Mouse (Mus musculus): Measurements from ENCODE around the gene Slc47a1. TPM values are rescaled to one million over a fixed set of nuclear protein-coding genes. Genes with fewer than 3 reads are reported as not detected.
"Not testable (repeated sequence)": the region's sequence is repeated elsewhere in the genome, so short reads cannot be mapped to it uniquely, and the experiment has no call there.

Gene Slc47a1
- polyA plus RNA-seq (2015; fragmentation: Nextera tagmentation; extraction: Ambion mirVana) = 20.6 and 21.5 TPM in 2 replicates

- WGBS = 14% methylated on average over 39 of the region's 39 CpGs
- Histone ChIP-seq H3K27me3 (peaks cover 40% of the 10 kb centered on the region), H3K9ac (peak within 1 kb of the TSS; percentile 62)
Observed at GRCm38 (mm10) chr11:61377881-61378613, at the start of gene Slc47a1. Gene Slc47a1, minus strand, starts transcription at chr11:61378345.

GRCm38 (mm10) chr11:61419253-61419652 is 41.1 kb upstream of the Slc47a1 start:
- WGBS = 76% methylated on average over 6 of the region's 6 CpGs
- Histone ChIP-seq H3K4me3 (no peak overlapping the region), H3K4me1 (replicated peaks) (no peaks in the 10 kb centered on the region), H3K9me3 (replicated peaks) (no peaks in the 10 kb centered on the region), H3K4me2 (no peak overlapping the region), H3K27ac (no peak overlapping the region), H3K9ac (no peak overlapping the region), H3K27me3 (no peaks in the 10 kb centered on the region), H3K36me3 (no peaks in the 10 kb centered on the region)
- no peak for ATAC-seq (replicated peaks; ENCODE audit: insufficient number of reproducible peaks, insufficient read depth, low FRiP score, low read depth)

More at GRCm38 (mm10) chr11:61377881-61378613, at the start of gene Slc47a1:
- Histone ChIP-seq H3K27ac (no peak within 1 kb of the TSS), H3K4me2 (peak within 1 kb of the TSS; percentile 74), H3K4me3 (peak within 1 kb of the TSS; percentile 44), H3K36me3 (no peaks in the 10 kb centered on the region), H3K4me1 (replicated peaks) (peaks cover 20% of the 10 kb centered on the region), H3K9me3 (replicated peaks) (no peaks in the 10 kb centered on the region)
- ATAC-seq (replicated peaks; ENCODE audit: insufficient number of reproducible peaks, insufficient read depth, low FRiP score, low read depth) = peak; percentile 66

GRCm38 (mm10) chr11:61417945-61418551 is 39.9 kb upstream of the Slc47a1 start:
- peak; percentile 55; the same call in 1 of the 2 replicates for ATAC-seq (replicated peaks; ENCODE audit: insufficient number of reproducible peaks, insufficient read depth, low FRiP score, low read depth)

GRCm38 (mm10) chr11:61416540-61416939 is 38.4 kb upstream of the Slc47a1 start:
- H3K27me3 ChIP-seq; H3K9ac ChIP-seq; H3K27ac ChIP-seq; H3K4me1 ChIP-seq (replicated peaks); H3K36me3 ChIP-seq; H3K4me2 ChIP-seq; ATAC-seq (replicated peaks; ENCODE audit: insufficient number of reproducible peaks, insufficient read depth, low FRiP score, low read depth); H3K9me3 ChIP-seq (replicated peaks); H3K4me3 ChIP-seq: not testable (repeated sequence)
- WGBS = 86% methylated on average over 17 of the region's 17 CpGs

More at GRCm38 (mm10) chr11:61417945-61418551, 39.9 kb upstream of the Slc47a1 start:
- Histone ChIP-seq H3K4me3 (no peak overlapping the region), H3K27me3 (no peaks in the 10 kb centered on the region), H3K4me2 (no peak overlapping the region), H3K4me1 (replicated peaks) (no peaks in the 10 kb centered on the region), H3K9me3 (replicated peaks) (no peaks in the 10 kb centered on the region), H3K27ac (no peak overlapping the region), H3K9ac (no peak overlapping the region), H3K36me3 (no peaks in the 10 kb centered on the region)
- 27% methylated on average over 6 of the region's 6 CpGs for WGBS

GRCm38 (mm10) chr11:61415444-61415843 is 37.3 kb upstream of the Slc47a1 start:
- H3K4me3 ChIP-seq = no peak overlapping the region
- no peak for ATAC-seq (replicated peaks; ENCODE audit: insufficient number of reproducible peaks, insufficient read depth, low FRiP score, low read depth)
- H3K27ac ChIP-seq = no peak overlapping the region
- 95% methylated on average over 1 of the region's 1 CpGs for WGBS
- H3K27me3 ChIP-seq = no peaks in the 10 kb centered on the region
- H3K36me3 ChIP-seq = no peaks in the 10 kb centered on the region
- H3K4me2 ChIP-seq = no peak overlapping the region
- H3K9ac ChIP-seq = no peak overlapping the region
- H3K9me3 ChIP-seq (replicated peaks) = no peaks in the 10 kb centered on the region
- H3K4me1 ChIP-seq (replicated peaks) = no peaks in the 10 kb centered on the region

- 84% methylated on average over 3 of the region's 3 CpGs for WGBS
- no peaks in the 10 kb centered on the region for H3K4me1 ChIP-seq (replicated peaks)
- H3K27me3 ChIP-seq = no peaks in the 10 kb centered on the region
- H3K4me2 ChIP-seq = no peak overlapping the region
- H3K27ac ChIP-seq = no peak overlapping the region
- no peaks in the 10 kb centered on the region for H3K9me3 ChIP-seq (replicated peaks)
- no peak for ATAC-seq (replicated peaks; ENCODE audit: insufficient number of reproducible peaks, insufficient read depth, low FRiP score, low read depth)
- no peaks in the 10 kb centered on the region for H3K36me3 ChIP-seq
- no peak overlapping the region for H3K4me3 ChIP-seq
- H3K9ac ChIP-seq = no peak overlapping the region
Observed at GRCm38 (mm10) chr11:61414560-61414959, 36.4 kb upstream of the Slc47a1 start.

- H3K36me3 ChIP-seq = no peaks in the 10 kb centered on the region
- H3K9me3 ChIP-seq (replicated peaks) = no peaks in the 10 kb centered on the region
- H3K4me2 ChIP-seq = no peak overlapping the region
- H3K27ac ChIP-seq = no peak overlapping the region
- H3K27me3 ChIP-seq = no peaks in the 10 kb centered on the region
- H3K9ac ChIP-seq = no peak overlapping the region
- 58% methylated on average over 5 of the region's 5 CpGs for WGBS
- no peaks in the 10 kb centered on the region for H3K4me1 ChIP-seq (replicated peaks)
- H3K4me3 ChIP-seq = no peak overlapping the region
- ATAC-seq (replicated peaks; ENCODE audit: insufficient number of reproducible peaks, insufficient read depth, low FRiP score, low read depth) = no peak
Observed at GRCm38 (mm10) chr11:61413411-61413810, 35.3 kb upstream of the Slc47a1 start.

GRCm38 (mm10) chr11:61411809-61412208 is 33.7 kb upstream of the Slc47a1 start:
- Histone ChIP-seq H3K27ac (no peak overlapping the region), H3K4me2 (no peak overlapping the region), H3K36me3 (no peaks in the 10 kb centered on the region), H3K27me3 (no peaks in the 10 kb centered on the region), H3K9ac (no peak overlapping the region), H3K4me1 (replicated peaks) (peaks cover 3% of the 10 kb centered on the region; the same call in 1 of the 2 replicates), H3K9me3 (replicated peaks) (no peaks in the 10 kb centered on the region), H3K4me3 (no peak overlapping the region)
- whole genome bisulfite sequencing = 49% methylated on average over 7 of the region's 7 CpGs
- ATAC-seq (replicated peaks; ENCODE audit: insufficient number of reproducible peaks, insufficient read depth, low FRiP score, low read depth) = no peak

- Histone ChIP-seq H3K9ac (no peak overlapping the region), H3K27ac (no peak overlapping the region), H3K4me2 (no peak overlapping the region), H3K4me1 (replicated peaks) (peaks cover 3% of the 10 kb centered on the region; the same call in 1 of the 2 replicates), H3K9me3 (replicated peaks) (no peaks in the 10 kb centered on the region), H3K27me3 (no peaks in the 10 kb centered on the region), H3K36me3 (no peaks in the 10 kb centered on the region), H3K4me3 (no peak overlapping the region)
- no peak for ATAC-seq (replicated peaks; ENCODE audit: insufficient number of reproducible peaks, insufficient read depth, low FRiP score, low read depth)
- 79% methylated on average over 11 of the region's 11 CpGs for WGBS
Observed at GRCm38 (mm10) chr11:61411221-61411620, 33.1 kb upstream of the Slc47a1 start.

GRCm38 (mm10) chr11:61410129-61410528 is 32.0 kb upstream of the Slc47a1 start:
- ATAC-seq (replicated peaks; ENCODE audit: insufficient number of reproducible peaks, insufficient read depth, low FRiP score, low read depth) = no peak
- no peaks in the 10 kb centered on the region for H3K9me3 ChIP-seq (replicated peaks)
- peaks cover 3% of the 10 kb centered on the region; the same call in 1 of the 2 replicates for H3K4me1 ChIP-seq (replicated peaks)
- no peaks in the 10 kb centered on the region for H3K27me3 ChIP-seq
- no peak overlapping the region for H3K4me2 ChIP-seq
- 0% methylated on average over 1 of the region's 1 CpGs for WGBS
- no peak overlapping the region for H3K4me3 ChIP-seq
- H3K9ac ChIP-seq = no peak overlapping the region
- H3K36me3 ChIP-seq = no peaks in the 10 kb centered on the region
- H3K27ac ChIP-seq = no peak overlapping the region

GRCm38 (mm10) chr11:61409051-61409450 is 30.9 kb upstream of the Slc47a1 start:
- WGBS = 24% methylated on average over 3 of the region's 3 CpGs
- Histone ChIP-seq H3K27me3 (no peaks in the 10 kb centered on the region), H3K4me1 (replicated peaks) (peaks cover 3% of the 10 kb centered on the region; the same call in 1 of the 2 replicates), H3K9ac (no peak overlapping the region), H3K4me2 (peak overlapping the region; percentile 70), H3K4me3 (peak overlapping the region; percentile 93), H3K36me3 (no peaks in the 10 kb centered on the region), H3K27ac (peak overlapping the region; percentile 98; the same call in 1 of the 2 replicates), H3K9me3 (replicated peaks) (no peaks in the 10 kb centered on the region)
- no peak for ATAC-seq (replicated peaks; ENCODE audit: insufficient number of reproducible peaks, insufficient read depth, low FRiP score, low read depth)
